Mouse (Mus musculus) spleen, adult 2 months (tissue): ENCODE measurements around the gene Gale.

ENCODE experiments used
- CTCF ChIP-seq: fragments of 200-500 bp; IDR thresholded peaks from 2 replicates; pipeline ENCODE4 v1.5.1; 2011; ENCODE audit warnings: mild to moderate bottlenecking, inconsistent platforms; ENCODE audit not compliant: insufficient read depth, insufficient read length, insufficient replicate concordance; ENCODE audit errors: extremely low read depth
- POLR2A ChIP-seq: fragments of 200-500 bp; IDR thresholded peaks from 2 replicates; pipeline ENCODE4 v1.6.1; 2011; ENCODE audit warnings: low read depth, low read length, inconsistent platforms

DNA sequence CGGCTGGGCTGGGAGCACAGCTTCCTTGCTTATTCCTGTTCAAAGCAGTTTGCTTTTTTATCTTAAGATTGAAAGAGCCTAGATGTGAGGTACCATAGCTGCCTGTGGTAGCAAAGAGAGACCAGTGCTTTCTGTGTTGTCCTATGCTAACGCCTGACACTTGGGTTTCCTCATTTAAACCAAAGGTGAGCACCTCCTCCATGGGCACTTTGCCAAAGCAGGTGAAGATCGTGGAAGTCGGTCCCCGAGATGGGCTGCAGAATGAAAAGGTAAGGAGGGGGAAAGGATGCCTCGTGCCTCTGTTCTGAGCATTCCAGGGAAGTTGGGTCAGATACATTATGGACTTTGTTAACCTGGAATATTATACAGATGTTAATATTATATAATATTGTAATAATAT lies 13.2 kb upstream of the Gale start:
- TF ChIP-seq CTCF (no peak), POLR2A (no peak)
